10 mouse cellular contexts compared by ENCODE assay signal in genomic region chr9:44044426-44045157, GRCm38 (mm10). TPM values are rescaled to one million over a fixed set of nuclear protein-coding genes. Genes with fewer than 3 reads are reported as not detected.
DNase-seq lines count a peak whose midpoint lies in the region; ATAC-seq and TF ChIP-seq lines count a peak whose summit lies in the region.
"Had no signal": no experiment of that assay in that cellular context is flagged by ENCODE, and none has a peak within 500 bp of the region (broad histone marks: within the 10 kb centered on the region; RNA-seq: fewer than 3 reads in every experiment).

No protein-coding gene starts in this region.

- H3K27me3 ChIP-seq in heart, embryonic 15.5 days, result peaks cover 48% of the 10 kb centered on the region
- H3K27me3 ChIP-seq in E14TG2a.4 (ENCODE audit: insufficient read depth, low read length), result peaks cover 76% of the 10 kb centered on the region
- H3K27me3 ChIP-seq in limb, embryonic 13.5 days, result peaks cover 58% of the 10 kb centered on the region
- peaks cover 86% of the 10 kb centered on the region for H3K27me3 ChIP-seq in liver, embryonic 12.5 days (replicated peaks)
- H3K27me3 ChIP-seq in intestine, postnatal 0 days (replicated peaks; ENCODE audit: control insufficient read depth, insufficient read depth, low read length), result peaks cover 39% of the 10 kb centered on the region

- peak overlapping the region; percentile 62; the same call in 1 of the 2 replicates for H3K4me2 ChIP-seq in heart, embryonic 15.5 days
- H3K4me2 ChIP-seq in limb, embryonic 13.5 days (replicated peaks), result peak overlapping the region; percentile 74
- H3K4me2 ChIP-seq in liver, embryonic 12.5 days, result no peak overlapping the region
- H3K4me2 ChIP-seq in intestine, postnatal 0 days (replicated peaks; ENCODE audit: low read depth), result no peak overlapping the region

- 45% methylated on average over 14 of the region's 14 CpGs for WGBS in heart, embryonic 15.5 days
- 46% methylated on average over 14 of the region's 14 CpGs for WGBS in limb, embryonic 13.5 days
- 30% methylated on average over 14 of the region's 14 CpGs for WGBS in liver, embryonic 12.5 days (ENCODE audit: insufficient replicate concordance)
- 41% methylated on average over 14 of the region's 14 CpGs for WGBS in intestine, postnatal 0 days

- no peak overlapping the region for H3K9ac ChIP-seq in heart, embryonic 15.5 days
- no peak overlapping the region for H3K9ac ChIP-seq in limb, embryonic 13.5 days
- H3K9ac ChIP-seq in liver, embryonic 12.5 days, result no peak overlapping the region
- no peak overlapping the region for H3K9ac ChIP-seq in intestine, postnatal 0 days (ENCODE audit: low read depth, low read length)
- H3K9ac ChIP-seq: midbrain, embryonic 12.5 days had no signal

- no peak for ATAC-seq in heart, embryonic 15.5 days (replicated peaks; ENCODE audit: insufficient number of reproducible peaks, insufficient read depth, low FRiP score, low read depth)
- no peak for ATAC-seq in limb, embryonic 13.5 days (ENCODE audit: low FRiP score, low read depth)
- ATAC-seq in liver, embryonic 12.5 days, result no peak
- ATAC-seq in intestine, postnatal 0 days, result no peak

- no peak overlapping the region for H3K27ac ChIP-seq in heart, embryonic 15.5 days
- no peak overlapping the region for H3K27ac ChIP-seq in limb, embryonic 13.5 days
- H3K27ac ChIP-seq in liver, embryonic 12.5 days, result no peak overlapping the region
- no peak overlapping the region for H3K27ac ChIP-seq in intestine, postnatal 0 days (ENCODE audit: low read depth, low read length)
- H3K27ac ChIP-seq: midbrain, embryonic 12.5 days had no signal

- H3K9me3 ChIP-seq in heart, embryonic 15.5 days (replicated peaks), result no peaks in the 10 kb centered on the region
- no peaks in the 10 kb centered on the region for H3K9me3 ChIP-seq in E14TG2a.4 (ENCODE audit: low read length)
- H3K9me3 ChIP-seq in limb, embryonic 13.5 days, result no peaks in the 10 kb centered on the region
- no peaks in the 10 kb centered on the region for H3K9me3 ChIP-seq in liver, embryonic 12.5 days (replicated peaks)
- no peaks in the 10 kb centered on the region for H3K9me3 ChIP-seq in intestine, postnatal 0 days (ENCODE audit: control insufficient read depth)
- H3K9me3 ChIP-seq: midbrain, embryonic 12.5 days had no signal

- H3K36me3 ChIP-seq in heart, embryonic 15.5 days, result no peaks in the 10 kb centered on the region
- no peaks in the 10 kb centered on the region for H3K36me3 ChIP-seq in E14TG2a.4 (ENCODE audit: insufficient read depth, low read length)
- H3K36me3 ChIP-seq in limb, embryonic 13.5 days, result no peaks in the 10 kb centered on the region
- H3K36me3 ChIP-seq in liver, embryonic 12.5 days, result no peaks in the 10 kb centered on the region
- no peaks in the 10 kb centered on the region for H3K36me3 ChIP-seq in intestine, postnatal 0 days (ENCODE audit: control insufficient read depth, insufficient read depth)
- H3K36me3 ChIP-seq: midbrain, embryonic 12.5 days had no signal

- intact Hi-C loops in heart, postnatal 36 days (cut with DNase I), result no loop called here

- no peak for TF ChIP-seq CTCF in E14TG2a.4 (conservative IDR thresholded peaks at IDR 0.05; ENCODE audit: low read length)
- TF ChIP-seq CTCF in intestine, postnatal 0 days (IDR thresholded peaks at IDR 0.05; ENCODE audit: low read depth), result no peak

- H3K4me1 ChIP-seq in heart, embryonic 15.5 days (replicated peaks), result peaks cover 19% of the 10 kb centered on the region
- peaks cover 63% of the 10 kb centered on the region for H3K4me1 ChIP-seq in E14TG2a.4 (replicated peaks; ENCODE audit: low read depth, low read length)
- peaks cover 15% of the 10 kb centered on the region for H3K4me1 ChIP-seq in limb, embryonic 13.5 days
- peaks cover 5% of the 10 kb centered on the region; the same call in 1 of the 2 replicates for H3K4me1 ChIP-seq in liver, embryonic 12.5 days
- H3K4me1 ChIP-seq in intestine, postnatal 0 days (replicated peaks; ENCODE audit: control insufficient read depth, insufficient read depth, low read length), result no peaks in the 10 kb centered on the region

- DNase-seq in heart, postnatal 36 days, result no peak
- DNase-seq in cerebellum, adult 8-10 months, result peak; percentile 44
- no peak for DNase-seq in ovary, postnatal 36 days (ENCODE audit: low spot score)

- peak overlapping the region; percentile 46 for H3K4me3 ChIP-seq in heart, embryonic 15.5 days
- H3K4me3 ChIP-seq in E14TG2a.4 (replicated peaks; ENCODE audit: low read length), result peak overlapping the region; percentile 80
- H3K4me3 ChIP-seq in limb, embryonic 13.5 days, result peak overlapping the region; percentile 45
- H3K4me3 ChIP-seq in liver, embryonic 12.5 days, result no peak overlapping the region
- H3K4me3 ChIP-seq in intestine, postnatal 0 days (ENCODE audit: low read depth, low read length), result no peak overlapping the region

RNA-seq across cellular contexts. Expression of gene Thy1, which starts 1.4 kb away (rescaled TPM):
- 2.2 and 10.6 TPM in 2 replicates for polyA plus RNA-seq in heart, embryonic 15.5 days (2015; fragmentation: Nextera tagmentation; extraction: Ambion mirVana)
- 10 to 100 TPM; 13.3 to 15.3 TPM for total RNA-seq in heart, postnatal 36 days (2021)
- 3.4 and 5.1 TPM in 2 replicates for polyA plus RNA-seq in limb, embryonic 13.5 days (2015; fragmentation: Nextera tagmentation; extraction: Ambion mirVana)
- 0.19 and 0.20 TPM in 2 replicates for polyA plus RNA-seq in liver, embryonic 12.5 days (2016; fragmentation: Nextera tagmentation; extraction: Ambion mirVana)
- 4.6 and 4.9 TPM in 2 replicates for polyA plus RNA-seq in intestine, postnatal 0 days (2015; fragmentation: Nextera tagmentation; extraction: Ambion mirVana)
- polyA plus RNA-seq: midbrain, embryonic 12.5 days had no signal

RNA-seq across cellular contexts. Expression of gene Usp2, which starts 22.2 kb away (rescaled TPM):
- polyA plus RNA-seq in heart, embryonic 15.5 days (2015; fragmentation: Nextera tagmentation; extraction: Ambion mirVana), result 69.9 and 74.9 TPM in 2 replicates
- 100 to 1,000 TPM; 137 to 198 TPM for total RNA-seq in heart, postnatal 36 days (2021)
- 14.6 and 14.7 TPM in 2 replicates for polyA plus RNA-seq in limb, embryonic 13.5 days (2015; fragmentation: Nextera tagmentation; extraction: Ambion mirVana)
- 1.8 and 3.9 TPM in 2 replicates for polyA plus RNA-seq in liver, embryonic 12.5 days (2016; fragmentation: Nextera tagmentation; extraction: Ambion mirVana)
- polyA plus RNA-seq in intestine, postnatal 0 days (2015; fragmentation: Nextera tagmentation; extraction: Ambion mirVana), result 9.7 and 10.4 TPM in 2 replicates

RNA-seq across cellular contexts. Expression of gene Mfrp, which starts 56.9 kb away (rescaled TPM):
- polyA plus RNA-seq in heart, embryonic 15.5 days (2015; fragmentation: Nextera tagmentation; extraction: Ambion mirVana), result not detected in 2 replicates
- total RNA-seq in heart, postnatal 36 days (2021), result not detected
- polyA plus RNA-seq in limb, embryonic 13.5 days (2015; fragmentation: Nextera tagmentation; extraction: Ambion mirVana), result 0.13 and 0.17 TPM in 2 replicates
- polyA plus RNA-seq in liver, embryonic 12.5 days (2016; fragmentation: Nextera tagmentation; extraction: Ambion mirVana), result 0.11 TPM in 1 of 2 replicates, not detected in the other
- 0.05 TPM in 1 of 2 replicates, not detected in the other for polyA plus RNA-seq in intestine, postnatal 0 days (2015; fragmentation: Nextera tagmentation; extraction: Ambion mirVana)
- total RNA-seq: heart, adult 18-20 months had no signal
- polyA plus RNA-seq: midbrain, embryonic 12.5 days had no signal

Comparison
In these comparisons a context has a peak if more than half of its experiments do, and no peak if none do; other contexts are left out.
1. H3K4me2 ChIP-seq: peak in heart, embryonic 15.5 days (single experiment) and limb, embryonic 13.5 days (single experiment); none in liver, embryonic 12.5 days (single experiment) and intestine, postnatal 0 days (single experiment).
2. H3K4me3 ChIP-seq: peak in heart, embryonic 15.5 days (single experiment), E14TG2a.4 (single experiment) and limb, embryonic 13.5 days (single experiment); none in liver, embryonic 12.5 days (single experiment) and intestine, postnatal 0 days (single experiment).